Mouse (Mus musculus) E14TG2a.4 (cell line): ENCODE data around the gene Tlk2.

ENCODE experiments used
- CTCF ChIP-seq: conservative IDR thresholded peaks from 2 replicates; pipeline ENCODE4 v1.5.1; 2014; ENCODE audit warnings: low read length
- POU5F1 ChIP-seq: IDR thresholded peaks from 2 replicates; pipeline ENCODE4 v1.6.1; 2014; ENCODE audit warnings: low read length, borderline replicate concordance

GRCm38 (mm10) chr11:105181689-105182460, 3.3 kb downstream of the Tlk2 start:
- TF ChIP-seq CTCF (no peak), POU5F1 (no peak)
